Mouse (Mus musculus): ENCODE measurements at regions not wholly inside any gene's neighbourhood (a gene's known extent, or its start where the extent isn't known, plus 50 kb on each side); places are given as distances from the start of the nearest gene placed in this dataset.
A peak's percentile ranks its signal among the peaks of the same experiment; 100 is the strongest.

- no peak for DNase-seq
These were observed 259.6 kb downstream of the Ndufa4 start for GRCm38 (mm10) chr6:11647651-11648050.

- DNase-seq, result no peak
These were observed 294.0 kb downstream of the Ndufa4 start for GRCm38 (mm10) chr6:11613331-11613730.

GRCm38 (mm10) chr6:11608214-11608613 lies 299.1 kb downstream of the Ndufa4 start:
- DNase-seq, result no peak

- DNase-seq, result no peak
These were observed 299.6 kb downstream of the Ndufa4 start for GRCm38 (mm10) chr6:11607696-11608095.

- no peak for DNase-seq
These were observed 301.2 kb downstream of the Ndufa4 start for GRCm38 (mm10) chr6:11606055-11606454.

GRCm38 (mm10) chr6:11605526-11605925 lies 301.8 kb downstream of the Ndufa4 start:
- no peak for DNase-seq

GRCm38 (mm10) chr6:11594936-11595335 lies 312.4 kb downstream of the Ndufa4 start:
- peak; percentile 44 for DNase-seq

GRCm38 (mm10) chr6:11593583-11594271 lies 313.6 kb downstream of the Ndufa4 start:
- DNase-seq, result peak; percentile 6

GRCm38 (mm10) chr6:11576091-11576490 lies 331.2 kb downstream of the Ndufa4 start:
- no peak for DNase-seq

GRCm38 (mm10) chr6:11565246-11565645 lies 342.1 kb downstream of the Ndufa4 start:
- DNase-seq, result no peak

- DNase-seq, result no peak
These were observed 356.8 kb downstream of the Ndufa4 start for GRCm38 (mm10) chr6:11550473-11550872.

- DNase-seq, result no peak
These were observed 360.0 kb downstream of the Ndufa4 start for GRCm38 (mm10) chr6:11547318-11547717.

GRCm38 (mm10) chr6:11534930-11535880 lies 372.1 kb downstream of the Ndufa4 start:
- DNase-seq, result no peak

GRCm38 (mm10) chr6:11503136-11503535 lies 404.2 kb downstream of the Ndufa4 start:
- no peak for DNase-seq

- DNase-seq, result no peak
These were observed 412.9 kb downstream of the Ndufa4 start for GRCm38 (mm10) chr6:11494427-11494826.

- no peak for DNase-seq
These were observed 430.3 kb downstream of the Ndufa4 start for GRCm38 (mm10) chr6:11476950-11477349.
